Mouse (Mus musculus) forebrain, embryonic 16.5 days (tissue): ENCODE data around the gene Dnajc17. TPM values are rescaled to one million over a fixed set of nuclear protein-coding genes. Genes with fewer than 3 reads are reported as not detected.

Experiments used
- polyA plus RNA-seq: library from polyadenylated mRNA; unstranded; fragments of >200 nt; fragmentation: Nextera tagmentation; extraction: Ambion mirVana; gene quantifications from 2 replicates; pipeline ENCODE4 v1.2.1, GENCODE M21; 2015

Dnajc17 gene
- polyA plus RNA-seq, 1 experiment from 2014 or later: 24.6 TPM

Other genes starting within 250 kb of the Dnajc17 start
- gene Ccdc32, start 179.4 kb downstream of the Dnajc17 start, polyA plus RNA-seq: 41.6 and 46.1 TPM in 2 replicates
- 5.0 and 5.1 TPM in 2 replicates for gene Rpusd2, start 174.0 kb downstream of the Dnajc17 start, polyA plus RNA-seq
- gene Knl1, start 161.7 kb downstream of the Dnajc17 start, polyA plus RNA-seq: 23.9 and 26.2 TPM in 2 replicates
- gene Rad51, start 96.0 kb downstream of the Dnajc17 start, polyA plus RNA-seq: 17.6 and 20.3 TPM in 2 replicates
- 59.6 and 65.3 TPM in 2 replicates for gene Rmdn3, start 51.8 kb downstream of the Dnajc17 start, polyA plus RNA-seq
- 0.47 and 0.55 TPM in 2 replicates for gene Gchfr, start 41.0 kb downstream of the Dnajc17 start, polyA plus RNA-seq
- gene Gm14137, start 34.3 kb downstream of the Dnajc17 start, polyA plus RNA-seq: 1.1 and 1.3 TPM in 2 replicates
- gene Zfyve19, start 178 bp downstream of the Dnajc17 start, polyA plus RNA-seq: 66.2 and 66.9 TPM in 2 replicates
- not detected in 2 replicates for gene Ppp1r14d, start 21.1 kb upstream of the Dnajc17 start, polyA plus RNA-seq
- gene Spint1, start 28.6 kb upstream of the Dnajc17 start, polyA plus RNA-seq: 0.44 and 0.57 TPM in 2 replicates
- 24.8 and 31.8 TPM in 2 replicates for gene Rhov, start 62.5 kb upstream of the Dnajc17 start, polyA plus RNA-seq
- gene Vps18, start 79.9 kb upstream of the Dnajc17 start, polyA plus RNA-seq: 32.5 and 33.6 TPM in 2 replicates
- gene Dll4, start 117.0 kb upstream of the Dnajc17 start, polyA plus RNA-seq: 4.8 and 5.5 TPM in 2 replicates
- 4.6 and 11.3 TPM in 2 replicates for gene Chac1, start 142.4 kb upstream of the Dnajc17 start, polyA plus RNA-seq